Mouse (Mus musculus): ENCODE measurements around the gene Ccdc30.

DNA sequence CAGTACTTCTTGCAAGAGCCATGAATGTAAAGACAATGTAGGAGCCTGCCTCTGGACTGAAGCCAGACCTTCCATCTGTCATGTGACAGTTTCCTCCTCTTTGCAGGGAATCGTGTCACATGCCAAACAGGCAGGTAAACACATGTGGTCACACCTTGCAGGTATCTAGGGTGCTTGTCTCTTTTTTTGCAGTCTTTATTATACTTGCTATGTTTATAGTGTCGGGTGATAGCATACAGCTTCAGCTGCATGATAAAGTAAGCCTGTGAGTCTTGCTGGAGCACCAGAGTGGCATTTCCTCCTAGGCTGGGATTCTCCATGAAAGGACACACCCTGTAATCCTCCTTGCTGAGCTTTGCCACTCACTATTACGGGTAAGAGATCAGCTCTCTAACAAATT, 113.5 kb downstream of the Ccdc30 start:
- TF ChIP-seq CTCF (IDR thresholded peaks at IDR 0.05; ENCODE audit: low read depth, low read length) (no peak), POLR2AphosphoS5 (IDR thresholded peaks at IDR 0.05; ENCODE audit: insufficient replicate concordance, low read depth, low read length) (no peak), GATA1 (IDR thresholded peaks at IDR 0.05; ENCODE audit: borderline replicate concordance, low read length) (no peak), TAL1 (conservative IDR thresholded peaks at IDR 0.05; ENCODE audit: low read depth, low read length) (no peak)
